Mouse (Mus musculus): ENCODE measurements around the gene Pdk2. TPM values are rescaled to one million over a fixed set of nuclear protein-coding genes. Genes with fewer than 3 reads are reported as not detected.

The Pdk2 gene
- polyA plus RNA-seq, 1 experiment, result 8.6 TPM

DNA sequence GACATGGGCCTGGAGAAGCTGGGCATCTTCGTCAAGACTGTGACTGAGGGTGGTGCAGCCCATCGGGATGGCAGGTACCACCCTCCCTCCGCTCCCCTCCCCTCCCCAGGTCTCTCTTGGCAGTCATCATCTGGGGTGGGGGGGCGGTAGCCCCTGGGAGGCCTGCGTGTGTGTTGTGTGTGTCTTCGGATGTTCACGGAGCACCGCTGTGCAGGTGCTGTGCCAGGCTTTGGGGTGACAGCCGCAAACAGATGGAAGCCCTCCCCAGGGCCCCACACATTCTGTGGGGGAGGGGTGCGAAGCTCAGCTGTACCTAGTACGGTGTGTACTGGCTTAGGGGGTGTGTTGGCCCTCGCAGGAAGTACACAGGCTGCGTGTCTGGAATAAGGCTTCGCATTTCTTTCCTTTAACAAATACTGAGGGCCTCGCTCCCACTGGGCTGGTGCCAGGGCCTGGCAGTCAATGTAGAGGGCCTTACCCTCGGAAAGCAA, 43.1 kb downstream of the Pdk2 start:
- H3K4me1 ChIP-seq (ENCODE audit: control insufficient read depth, insufficient read depth, low read length), result peaks cover 7% of the 10 kb centered on the region
- H3K4me3 ChIP-seq (ENCODE audit: insufficient read depth, low read length), result no peak overlapping the region
- TF ChIP-seq CTCF (IDR thresholded peaks at IDR 0.05; ENCODE audit: borderline replicate concordance, insufficient read depth, low read length) (no peak), POLR2A (IDR thresholded peaks at IDR 0.05; ENCODE audit: low read depth, low read length) (no peak)

DNA sequence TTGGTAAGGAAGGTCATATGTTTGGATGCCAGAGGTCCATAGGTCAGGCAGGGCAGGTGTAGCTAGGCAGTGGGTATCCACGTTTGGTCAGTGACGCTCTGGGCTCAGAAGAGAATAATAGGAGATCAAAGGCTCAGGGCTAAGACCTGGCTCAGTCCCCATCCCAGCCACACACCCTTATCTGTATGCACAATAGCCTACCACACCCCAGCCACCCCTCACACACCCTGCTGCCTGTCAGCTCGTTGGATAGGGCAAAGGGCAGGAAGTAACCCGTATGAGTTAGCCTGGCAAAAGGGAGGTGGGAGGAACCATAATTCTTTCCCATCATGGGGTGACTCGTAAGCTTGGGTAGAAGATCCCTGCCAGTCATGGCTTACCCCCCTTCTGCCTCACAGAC, 43.6 kb downstream of the Pdk2 start:
- H3K4me1 ChIP-seq (ENCODE audit: control insufficient read depth, insufficient read depth, low read length), result peaks cover 7% of the 10 kb centered on the region
- no peak overlapping the region for H3K27ac ChIP-seq (ENCODE audit: insufficient read depth, low read length)
- no peak for TF ChIP-seq CTCF (IDR thresholded peaks at IDR 0.05; ENCODE audit: borderline replicate concordance, insufficient read depth, low read length)
- TF ChIP-seq POLR2A (IDR thresholded peaks at IDR 0.05; ENCODE audit: low read depth, low read length), result no peak
- H3K4me3 ChIP-seq (ENCODE audit: insufficient read depth, low read length), result no peak overlapping the region

More for the DNA sequence above, 43.1 kb downstream of the Pdk2 start:
- no peak overlapping the region for H3K27ac ChIP-seq (ENCODE audit: insufficient read depth, low read length)

DNA sequence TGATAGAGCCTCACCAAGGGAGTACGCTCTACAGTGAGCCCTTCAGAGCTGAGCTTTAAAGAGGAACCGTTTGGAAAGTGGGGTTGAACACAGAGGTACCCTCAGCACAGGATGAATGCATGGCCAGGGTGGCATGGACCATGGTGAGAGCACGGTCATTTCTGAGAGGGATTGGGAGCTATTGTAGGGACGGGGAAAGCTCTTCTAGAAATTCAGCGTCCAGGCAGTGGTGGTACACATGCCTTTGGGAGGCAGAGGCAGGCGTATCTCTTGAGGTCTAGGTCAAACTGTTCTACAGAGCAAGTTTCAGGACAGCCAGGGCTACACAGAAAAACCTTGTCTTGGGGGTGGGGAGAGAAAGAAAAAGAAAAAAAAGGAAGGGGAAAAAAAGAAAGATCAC, 44.2 kb downstream of the Pdk2 start:
- TF ChIP-seq CTCF (IDR thresholded peaks at IDR 0.05; ENCODE audit: borderline replicate concordance, insufficient read depth, low read length) (no peak), POLR2A (IDR thresholded peaks at IDR 0.05; ENCODE audit: low read depth, low read length) (no peak)
- peaks cover 7% of the 10 kb centered on the region for H3K4me1 ChIP-seq (ENCODE audit: control insufficient read depth, insufficient read depth, low read length)
- no peak overlapping the region for H3K4me3 ChIP-seq (ENCODE audit: insufficient read depth, low read length)
- no peak overlapping the region for H3K27ac ChIP-seq (ENCODE audit: insufficient read depth, low read length)

- Histone ChIP-seq H3K4me1 (ENCODE audit: control insufficient read depth, insufficient read depth, low read length) (peaks cover 7% of the 10 kb centered on the region), H3K4me3 (ENCODE audit: insufficient read depth, low read length) (no peak overlapping the region), H3K27ac (ENCODE audit: insufficient read depth, low read length) (no peak overlapping the region)
- TF ChIP-seq CTCF (IDR thresholded peaks at IDR 0.05; ENCODE audit: borderline replicate concordance, insufficient read depth, low read length) (no peak), POLR2A (IDR thresholded peaks at IDR 0.05; ENCODE audit: low read depth, low read length) (no peak)
These were observed 45.1 kb downstream of the Pdk2 start for GRCm38 (mm10) chr11:94996101-94996500.

DNA sequence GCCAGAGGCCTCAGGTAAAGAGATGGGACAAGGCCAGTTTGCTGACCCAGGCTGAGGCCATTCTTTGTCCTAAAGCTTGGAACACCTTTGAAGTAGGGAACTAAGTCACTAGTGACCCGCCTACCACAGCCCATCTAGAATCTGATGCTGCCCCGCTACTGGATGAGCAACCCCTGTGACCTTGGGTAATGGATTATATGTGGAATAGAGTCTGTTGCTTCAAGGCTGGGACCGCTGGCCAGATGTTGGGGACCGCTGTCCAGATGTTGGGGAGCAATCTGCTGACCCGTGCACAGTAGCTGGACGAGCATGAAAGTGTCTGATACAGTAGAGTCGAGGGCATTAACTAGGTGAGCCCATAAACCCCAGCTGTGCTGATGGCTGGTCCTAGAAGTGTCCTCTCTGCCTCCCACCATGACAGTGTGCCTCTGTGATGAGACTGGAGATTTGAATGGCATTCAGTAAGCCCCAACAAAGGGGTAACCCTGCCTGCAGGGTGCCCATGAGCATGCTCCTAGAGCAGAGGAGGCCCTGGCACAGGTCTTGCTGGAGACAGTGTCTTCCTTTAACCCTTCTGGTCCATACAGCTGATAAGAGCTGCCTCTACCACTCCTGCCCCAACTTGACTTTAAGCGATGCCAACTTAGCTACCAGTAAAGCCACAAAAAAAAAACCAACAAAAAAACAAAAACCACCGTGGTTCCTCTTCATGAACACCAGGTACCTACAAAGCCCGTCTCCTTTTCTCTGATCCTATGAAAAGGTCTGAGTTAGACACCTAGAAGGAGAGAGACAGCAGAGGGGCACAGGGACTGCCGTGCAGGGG, 46.0 kb downstream of the Pdk2 start:
- Histone ChIP-seq H3K27ac (ENCODE audit: insufficient read depth, low read length) (no peak overlapping the region), H3K4me1 (ENCODE audit: control insufficient read depth, insufficient read depth, low read length) (peaks cover 7% of the 10 kb centered on the region), H3K4me3 (ENCODE audit: insufficient read depth, low read length) (peak overlapping the region; percentile 67; the same call in 1 of the 2 replicates)
- no peak for TF ChIP-seq CTCF (IDR thresholded peaks at IDR 0.05; ENCODE audit: borderline replicate concordance, insufficient read depth, low read length)

GRCm38 (mm10) chr11:94994208-94994814, 46.8 kb downstream of the Pdk2 start:
- TF ChIP-seq POLR2A (IDR thresholded peaks at IDR 0.05; ENCODE audit: low read depth, low read length), result no peak
- no peak for TF ChIP-seq CTCF (IDR thresholded peaks at IDR 0.05; ENCODE audit: borderline replicate concordance, insufficient read depth, low read length)
- Histone ChIP-seq H3K4me3 (ENCODE audit: insufficient read depth, low read length) (peak overlapping the region; percentile 67), H3K4me1 (ENCODE audit: control insufficient read depth, insufficient read depth, low read length) (peaks cover 11% of the 10 kb centered on the region)

GRCm38 (mm10) chr11:94992754-94993606, 48.2 kb downstream of the Pdk2 start:
- Histone ChIP-seq H3K27ac (ENCODE audit: insufficient read depth, low read length) (no peak overlapping the region; the same call in 1 of the 2 replicates), H3K4me1 (ENCODE audit: control insufficient read depth, insufficient read depth, low read length) (peaks cover 11% of the 10 kb centered on the region), H3K4me3 (ENCODE audit: insufficient read depth, low read length) (peak overlapping the region; percentile 67)
- no peak for TF ChIP-seq POLR2A (IDR thresholded peaks at IDR 0.05; ENCODE audit: low read depth, low read length)
- no peak for TF ChIP-seq CTCF (IDR thresholded peaks at IDR 0.05; ENCODE audit: borderline replicate concordance, insufficient read depth, low read length)

More at GRCm38 (mm10) chr11:94994208-94994814, 46.8 kb downstream of the Pdk2 start:
- H3K27ac ChIP-seq (ENCODE audit: insufficient read depth, low read length), result no peak overlapping the region

GRCm38 (mm10) chr11:94992480-94992753, 48.7 kb downstream of the Pdk2 start:
- H3K4me1 ChIP-seq (ENCODE audit: control insufficient read depth, insufficient read depth, low read length), result peaks cover 11% of the 10 kb centered on the region
- no peak overlapping the region; the same call in 1 of the 2 replicates for H3K27ac ChIP-seq (ENCODE audit: insufficient read depth, low read length)
- peak overlapping the region; percentile 67 for H3K4me3 ChIP-seq (ENCODE audit: insufficient read depth, low read length)
- TF ChIP-seq POLR2A (IDR thresholded peaks at IDR 0.05; ENCODE audit: low read depth, low read length) (no peak), CTCF (IDR thresholded peaks at IDR 0.05; ENCODE audit: borderline replicate concordance, insufficient read depth, low read length) (no peak)

GRCm38 (mm10) chr11:94991641-94992479, 49.3 kb downstream of the Pdk2 start:
- Histone ChIP-seq H3K4me3 (ENCODE audit: insufficient read depth, low read length) (peak overlapping the region; percentile 67), H3K4me1 (ENCODE audit: control insufficient read depth, insufficient read depth, low read length) (peaks cover 11% of the 10 kb centered on the region), H3K27ac (ENCODE audit: insufficient read depth, low read length) (peak overlapping the region; percentile 17)
- TF ChIP-seq POLR2A (IDR thresholded peaks at IDR 0.05; ENCODE audit: low read depth, low read length), result no peak
- TF ChIP-seq CTCF (IDR thresholded peaks at IDR 0.05; ENCODE audit: borderline replicate concordance, insufficient read depth, low read length), result no peak
